Mouse (Mus musculus): ENCODE results near the gene Gli1. TPM values are rescaled to one million over a fixed set of nuclear protein-coding genes. Genes with fewer than 3 reads are reported as not detected.

Gli1 gene
- polyA plus RNA-seq, 1 experiment from 2014 or later: 0.15 TPM

DNA sequence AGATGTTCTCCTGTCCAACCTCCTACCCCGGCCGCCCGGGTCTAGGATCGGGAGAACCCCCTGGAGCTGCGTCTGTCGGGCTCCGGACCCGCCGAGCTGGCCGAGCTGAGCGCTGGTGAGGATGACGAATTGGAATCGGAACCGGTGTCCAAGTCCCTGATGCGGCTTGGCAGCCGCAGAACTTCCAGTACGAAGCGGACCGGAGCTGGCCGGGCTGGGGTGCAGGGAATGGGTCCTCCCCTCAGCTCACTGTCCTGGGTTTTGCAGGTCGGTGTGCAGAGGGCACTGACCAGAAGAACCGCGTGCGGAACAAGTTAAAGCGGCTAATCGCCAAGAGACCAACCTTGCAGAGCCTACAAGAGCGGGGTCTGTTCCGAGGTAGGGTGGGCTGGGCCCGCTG is 14.9 kb downstream of the Gli1 start:
- Histone ChIP-seq H3K4me2 (ENCODE audit: low read depth, low read length) (peak overlapping the region; percentile 86), H3K9ac (ENCODE audit: low read depth, low read length) (peak overlapping the region; percentile 63), H3K27ac (ENCODE audit: low read length) (no peak overlapping the region), H3K4me3 (ENCODE audit: low read depth, low read length) (peak overlapping the region; percentile 62), H3K36me3 (ENCODE audit: control insufficient read depth, insufficient read depth) (no peaks in the 10 kb centered on the region), H3K27me3 (ENCODE audit: control insufficient read depth, insufficient read depth, low read depth, low read length) (peaks cover 9% of the 10 kb centered on the region), H3K4me1 (ENCODE audit: control insufficient read depth, low read depth, low read length) (peaks cover 26% of the 10 kb centered on the region), H3K9me3 (replicated peaks; ENCODE audit: control insufficient read depth, low read length) (no peaks in the 10 kb centered on the region)
- no peak for ATAC-seq (ENCODE audit: low read depth)
- WGBS (ENCODE audit: insufficient replicate concordance): 25% methylated on average over 29 of the region's 29 CpGs

DNA sequence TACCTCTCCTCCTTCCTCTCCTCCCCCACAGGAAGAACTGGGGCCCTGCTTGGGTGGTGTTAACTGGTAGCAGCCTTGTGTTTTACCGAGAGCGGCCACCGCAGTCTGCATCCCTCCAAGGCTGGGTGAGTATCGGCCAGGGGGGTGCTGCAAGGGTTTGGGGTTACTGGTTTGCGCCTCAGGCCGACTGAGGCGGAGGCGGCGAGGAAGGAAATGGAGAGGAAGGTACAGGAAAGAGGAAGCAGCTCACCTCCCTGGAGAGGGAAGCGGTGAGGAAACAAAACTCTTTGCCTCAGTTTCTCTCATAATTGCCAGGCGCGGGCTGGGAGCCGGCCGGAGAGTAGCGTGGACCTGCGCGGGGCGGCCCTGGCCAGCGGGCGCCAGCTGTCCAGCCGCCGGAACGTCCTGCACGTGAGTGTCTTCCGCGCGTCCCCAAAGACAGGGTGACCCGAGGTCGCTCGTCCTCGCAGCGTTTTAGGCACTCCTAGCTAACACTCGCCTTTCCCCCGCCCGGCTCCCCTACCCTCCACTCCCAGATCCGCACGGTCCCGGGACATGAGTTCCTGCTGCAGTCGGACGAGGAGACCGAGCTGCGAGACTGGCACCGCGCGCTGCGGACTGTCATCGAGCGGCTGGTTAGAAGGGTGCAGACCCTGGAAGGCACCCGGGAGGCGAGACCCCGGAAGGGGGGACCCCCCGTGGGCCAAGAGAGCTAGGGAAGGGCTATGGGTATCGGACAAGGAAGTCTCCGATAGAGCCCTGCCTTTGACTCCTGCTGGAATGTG is 15.6 kb downstream of the Gli1 start:
- under 1% methylated on average over 54 of the region's 54 CpGs for WGBS (ENCODE audit: insufficient replicate concordance)
- Histone ChIP-seq H3K27me3 (ENCODE audit: control insufficient read depth, insufficient read depth, low read depth, low read length) (peaks cover 9% of the 10 kb centered on the region), H3K36me3 (ENCODE audit: control insufficient read depth, insufficient read depth) (no peaks in the 10 kb centered on the region), H3K4me1 (ENCODE audit: control insufficient read depth, low read depth, low read length) (peaks cover 26% of the 10 kb centered on the region), H3K4me3 (ENCODE audit: low read depth, low read length) (peak overlapping the region; percentile 62), H3K4me2 (ENCODE audit: low read depth, low read length) (peak overlapping the region; percentile 86), H3K9ac (ENCODE audit: low read depth, low read length) (peak overlapping the region; percentile 63), H3K9me3 (replicated peaks; ENCODE audit: control insufficient read depth, low read length) (no peaks in the 10 kb centered on the region), H3K27ac (ENCODE audit: low read length) (no peak overlapping the region)
- ATAC-seq (ENCODE audit: low read depth): peak; percentile 30

DNA sequence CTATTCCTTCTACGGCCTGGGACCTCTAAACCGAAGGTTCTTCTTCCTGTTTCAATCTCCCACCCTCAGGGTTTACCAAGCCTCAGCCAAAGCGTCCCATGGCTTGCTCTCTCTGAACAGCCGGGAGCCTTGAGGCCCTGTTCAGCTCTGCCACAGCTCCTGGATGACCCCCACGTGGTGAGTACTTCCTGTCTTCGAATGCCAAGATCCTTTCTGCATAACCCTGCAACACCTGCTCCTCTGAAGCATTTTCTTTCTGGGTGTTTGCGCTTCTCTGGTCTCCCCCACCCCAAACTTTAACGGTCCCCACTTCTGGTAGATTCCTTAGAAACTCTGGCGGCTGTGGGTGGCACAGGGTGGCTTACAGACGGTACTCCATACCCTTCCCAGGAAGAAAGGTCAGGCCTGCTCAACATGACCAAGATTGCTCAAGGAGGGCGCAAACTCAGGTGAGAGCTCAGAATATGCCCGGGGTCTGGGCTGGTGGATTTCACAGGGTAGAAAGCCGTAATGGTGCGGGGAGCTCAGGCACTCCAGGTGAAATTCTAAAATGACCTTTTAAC is 16.2 kb downstream of the Gli1 start:
- 19% methylated on average over 14 of the region's 14 CpGs for WGBS (ENCODE audit: insufficient replicate concordance)
- peak overlapping the region; percentile 62 for H3K4me3 ChIP-seq (ENCODE audit: low read depth, low read length)
- ATAC-seq (ENCODE audit: low read depth): no peak
- H3K27ac ChIP-seq (ENCODE audit: low read length): 0 out of 2 replicates have a peak overlapping the region, but pooled peaks have one; percentile 21
- peaks cover 25% of the 10 kb centered on the region for H3K4me1 ChIP-seq (ENCODE audit: control insufficient read depth, low read depth, low read length)
- H3K9me3 ChIP-seq (replicated peaks; ENCODE audit: control insufficient read depth, low read length): no peaks in the 10 kb centered on the region
- peak overlapping the region; percentile 63 for H3K9ac ChIP-seq (ENCODE audit: low read depth, low read length)
- no peaks in the 10 kb centered on the region for H3K36me3 ChIP-seq (ENCODE audit: control insufficient read depth, insufficient read depth)
- peaks cover 9% of the 10 kb centered on the region for H3K27me3 ChIP-seq (ENCODE audit: control insufficient read depth, insufficient read depth, low read depth, low read length)
- H3K4me2 ChIP-seq (ENCODE audit: low read depth, low read length): peak overlapping the region; percentile 86

DNA sequence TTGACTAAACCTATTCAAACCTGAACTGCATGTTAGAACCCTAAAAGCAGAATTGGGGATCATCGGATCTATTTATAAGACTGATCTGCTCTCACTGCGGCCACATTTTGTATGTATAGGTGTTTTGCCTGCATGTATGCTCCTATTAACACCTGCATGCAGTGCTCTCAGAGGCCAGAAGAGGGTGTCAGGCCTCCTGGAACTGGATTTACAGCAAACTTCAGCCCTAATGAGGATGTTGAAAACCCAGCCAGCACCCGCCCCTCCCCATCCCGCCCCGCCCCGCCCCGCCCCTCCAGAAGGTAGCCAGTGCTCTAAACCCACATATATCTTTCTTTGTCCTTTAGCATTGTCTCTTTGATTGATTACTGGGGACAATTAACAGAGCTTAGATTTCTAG is 17.3 kb downstream of the Gli1 start:
- Histone ChIP-seq H3K27ac (ENCODE audit: low read length) (no peak overlapping the region), H3K9ac (ENCODE audit: low read depth, low read length) (no peak overlapping the region), H3K4me3 (ENCODE audit: low read depth, low read length) (peak overlapping the region; percentile 37), H3K27me3 (ENCODE audit: control insufficient read depth, insufficient read depth, low read depth, low read length) (peaks cover 9% of the 10 kb centered on the region), H3K36me3 (ENCODE audit: control insufficient read depth, insufficient read depth) (no peaks in the 10 kb centered on the region), H3K9me3 (replicated peaks; ENCODE audit: control insufficient read depth, low read length) (no peaks in the 10 kb centered on the region), H3K4me2 (ENCODE audit: low read depth, low read length) (peak overlapping the region; percentile 36), H3K4me1 (ENCODE audit: control insufficient read depth, low read depth, low read length) (peaks cover 21% of the 10 kb centered on the region)
- ATAC-seq (ENCODE audit: low read depth): peak; percentile 63
- WGBS (ENCODE audit: insufficient replicate concordance): 5% methylated on average over 7 of the region's 7 CpGs

DNA sequence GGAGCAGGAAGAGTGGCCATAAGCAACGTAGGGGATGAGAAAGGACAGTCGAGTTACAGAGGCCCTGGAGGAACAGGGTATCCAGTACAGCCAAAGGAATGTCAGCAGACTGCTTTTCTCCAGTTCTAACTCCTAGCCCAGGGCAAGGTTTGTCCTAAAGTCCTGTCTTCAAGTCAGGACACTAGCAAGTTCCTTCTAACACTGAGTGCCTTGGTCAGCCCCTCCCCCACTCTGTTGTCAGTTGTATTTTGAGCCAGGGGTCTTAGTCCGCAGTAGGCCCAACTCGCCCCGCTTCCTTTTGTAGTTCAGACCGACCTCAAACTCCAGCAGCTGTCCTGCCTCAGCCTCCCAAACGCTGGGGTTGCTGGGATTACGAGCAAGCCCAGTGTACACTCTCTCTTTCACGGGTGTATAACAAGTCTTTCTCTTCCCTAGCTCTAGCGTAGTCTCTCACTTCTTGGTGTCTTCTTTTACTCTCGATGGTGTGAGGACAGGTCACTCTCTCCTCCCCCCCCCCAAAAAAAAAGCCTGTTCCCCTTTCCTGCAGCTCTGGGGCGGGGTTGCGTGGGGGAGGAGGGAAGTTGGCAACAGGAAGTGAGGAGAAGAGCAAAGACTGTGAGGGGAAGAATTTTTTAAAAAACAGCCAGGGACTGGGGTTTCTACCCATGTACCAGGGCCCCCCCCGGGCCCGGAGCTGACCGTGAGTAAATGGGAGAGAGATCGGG is 18.5 kb downstream of the Gli1 start:
- no peaks in the 10 kb centered on the region for H3K9me3 ChIP-seq (replicated peaks; ENCODE audit: control insufficient read depth, low read length)
- peak overlapping the region; percentile 36 for H3K27ac ChIP-seq (ENCODE audit: low read length)
- peak overlapping the region; percentile 37 for H3K4me3 ChIP-seq (ENCODE audit: low read depth, low read length)
- 22% methylated on average over 17 of the region's 17 CpGs for WGBS (ENCODE audit: insufficient replicate concordance)
- peak overlapping the region; percentile 23; the same call in 1 of the 2 replicates for H3K9ac ChIP-seq (ENCODE audit: low read depth, low read length)
- H3K4me2 ChIP-seq (ENCODE audit: low read depth, low read length): peak overlapping the region; percentile 33
- ATAC-seq (ENCODE audit: low read depth): no peak
- no peaks in the 10 kb centered on the region for H3K36me3 ChIP-seq (ENCODE audit: control insufficient read depth, insufficient read depth)
- H3K4me1 ChIP-seq (ENCODE audit: control insufficient read depth, low read depth, low read length): peaks cover 21% of the 10 kb centered on the region
- peaks cover 9% of the 10 kb centered on the region for H3K27me3 ChIP-seq (ENCODE audit: control insufficient read depth, insufficient read depth, low read depth, low read length)

DNA sequence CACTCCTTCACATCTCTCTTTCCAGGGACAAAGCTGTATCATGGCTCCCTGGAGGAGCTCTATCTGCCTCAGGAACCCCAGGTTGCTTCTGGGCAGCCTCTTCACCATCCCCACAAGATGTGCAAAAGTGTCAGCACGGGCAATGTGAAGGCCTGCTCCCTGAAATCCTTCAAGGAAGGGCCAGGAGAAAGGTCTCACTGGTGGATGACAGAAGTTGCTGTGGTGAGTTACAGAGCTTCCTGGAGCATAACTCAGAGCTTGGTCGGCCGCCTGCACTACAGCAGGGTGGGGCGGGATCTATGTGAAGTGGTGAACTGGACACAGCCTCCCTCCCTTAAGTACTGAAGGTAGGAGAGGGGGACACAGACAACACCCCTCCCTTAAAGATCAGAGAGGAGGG is 19.1 kb downstream of the Gli1 start:
- H3K27me3 ChIP-seq (ENCODE audit: control insufficient read depth, insufficient read depth, low read depth, low read length): peaks cover 9% of the 10 kb centered on the region
- peak overlapping the region; percentile 1; the same call in 1 of the 2 replicates for H3K4me3 ChIP-seq (ENCODE audit: low read depth, low read length)
- peak overlapping the region; percentile 22; the same call in 1 of the 2 replicates for H3K4me2 ChIP-seq (ENCODE audit: low read depth, low read length)
- H3K27ac ChIP-seq (ENCODE audit: low read length): peak overlapping the region; percentile 36
- no peaks in the 10 kb centered on the region for H3K36me3 ChIP-seq (ENCODE audit: control insufficient read depth, insufficient read depth)
- peaks cover 27% of the 10 kb centered on the region for H3K4me1 ChIP-seq (ENCODE audit: control insufficient read depth, low read depth, low read length)
- no peak overlapping the region for H3K9ac ChIP-seq (ENCODE audit: low read depth, low read length)
- H3K9me3 ChIP-seq (replicated peaks; ENCODE audit: control insufficient read depth, low read length): no peaks in the 10 kb centered on the region
- ATAC-seq (ENCODE audit: low read depth): no peak
- WGBS (ENCODE audit: insufficient replicate concordance): 43% methylated on average over 4 of the region's 4 CpGs

DNA sequence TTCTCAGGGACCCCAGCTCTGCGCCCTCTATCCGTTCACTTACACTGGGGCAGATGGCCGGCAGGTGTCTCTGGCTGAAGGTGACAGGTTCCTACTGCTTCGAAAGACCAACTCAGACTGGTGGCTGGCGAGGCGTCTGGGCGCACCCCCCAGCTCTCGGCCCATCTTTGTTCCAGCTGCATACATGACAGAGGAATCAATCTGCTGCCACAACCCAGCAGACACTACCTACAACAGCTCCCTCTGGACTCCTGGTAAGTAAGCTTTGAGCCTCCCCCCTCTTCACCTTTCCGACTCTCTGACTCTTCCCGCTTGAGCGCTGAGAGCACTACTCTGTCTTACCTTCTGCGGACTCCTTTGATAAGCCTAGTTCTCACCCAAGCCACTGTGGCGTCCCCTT is 19.6 kb downstream of the Gli1 start:
- Histone ChIP-seq H3K9me3 (replicated peaks; ENCODE audit: control insufficient read depth, low read length) (no peaks in the 10 kb centered on the region), H3K27me3 (ENCODE audit: control insufficient read depth, insufficient read depth, low read depth, low read length) (peaks cover 9% of the 10 kb centered on the region), H3K4me2 (ENCODE audit: low read depth, low read length) (0 out of 2 replicates have a peak overlapping the region, but pooled peaks have one; percentile 7), H3K9ac (ENCODE audit: low read depth, low read length) (no peak overlapping the region), H3K27ac (ENCODE audit: low read length) (no peak overlapping the region), H3K36me3 (ENCODE audit: control insufficient read depth, insufficient read depth) (no peaks in the 10 kb centered on the region), H3K4me1 (ENCODE audit: control insufficient read depth, low read depth, low read length) (peaks cover 29% of the 10 kb centered on the region), H3K4me3 (ENCODE audit: low read depth, low read length) (0 out of 2 replicates have a peak overlapping the region, but pooled peaks have one; percentile 1)
- no peak for ATAC-seq (ENCODE audit: low read depth)
- WGBS (ENCODE audit: insufficient replicate concordance): 77% methylated on average over 13 of the region's 13 CpGs

DNA sequence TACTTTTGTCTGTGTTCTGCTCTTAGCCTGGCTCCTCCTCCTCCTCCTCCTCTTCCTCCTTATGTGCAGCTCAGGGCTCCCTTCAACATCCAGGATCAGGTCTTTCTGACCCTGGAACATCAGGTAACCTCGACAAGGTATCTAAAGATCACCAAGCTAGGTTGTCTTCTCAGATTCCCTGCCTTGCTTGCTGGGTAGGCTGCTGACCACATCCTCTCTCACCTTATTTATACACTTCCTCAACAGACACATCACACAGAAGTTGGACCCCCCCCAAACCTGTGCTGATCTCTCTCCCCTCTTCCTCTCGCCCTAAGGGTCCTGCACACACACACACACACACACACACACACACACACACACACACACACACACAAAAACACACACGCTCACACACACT is 20.2 kb downstream of the Gli1 start, which contains the start of gene Arhgap9:
TSS of gene Arhgap9 (plus strand) at position 344 of the 400 bp plus-strand sequence.
- Histone ChIP-seq H3K36me3 (ENCODE audit: control insufficient read depth, insufficient read depth) (no peaks in the 10 kb centered on the region), H3K4me2 (ENCODE audit: low read depth, low read length) (0 out of 2 replicates have a peak within 1 kb of the TSS, but pooled peaks have one; percentile 7), H3K9me3 (replicated peaks; ENCODE audit: control insufficient read depth, low read length) (no peaks in the 10 kb centered on the region), H3K4me3 (ENCODE audit: low read depth, low read length) (0 out of 2 replicates have a peak within 1 kb of the TSS, but pooled peaks have one; percentile 1), H3K9ac (ENCODE audit: low read depth, low read length) (no peak within 1 kb of the TSS), H3K27ac (ENCODE audit: low read length) (peak within 1 kb of the TSS; percentile 36), H3K4me1 (ENCODE audit: control insufficient read depth, low read depth, low read length) (peaks cover 28% of the 10 kb centered on the region), H3K27me3 (ENCODE audit: control insufficient read depth, insufficient read depth, low read depth, low read length) (peaks cover 5% of the 10 kb centered on the region)
- no peak for ATAC-seq (ENCODE audit: low read depth)
- 51% methylated on average over 3 of the region's 3 CpGs for WGBS (ENCODE audit: insufficient replicate concordance)

All from liver, embryonic 16.5 days (tissue).